Mouse (Mus musculus) T-cell, adult 2 months (primary cell): ENCODE measurements around the gene Helt.

Source experiments
- DNase-seq: peaks from one replicate; pipeline ENCODE4 v3.0.0; 2022; ENCODE audit warnings: low spot score

Helt gene

DNA sequence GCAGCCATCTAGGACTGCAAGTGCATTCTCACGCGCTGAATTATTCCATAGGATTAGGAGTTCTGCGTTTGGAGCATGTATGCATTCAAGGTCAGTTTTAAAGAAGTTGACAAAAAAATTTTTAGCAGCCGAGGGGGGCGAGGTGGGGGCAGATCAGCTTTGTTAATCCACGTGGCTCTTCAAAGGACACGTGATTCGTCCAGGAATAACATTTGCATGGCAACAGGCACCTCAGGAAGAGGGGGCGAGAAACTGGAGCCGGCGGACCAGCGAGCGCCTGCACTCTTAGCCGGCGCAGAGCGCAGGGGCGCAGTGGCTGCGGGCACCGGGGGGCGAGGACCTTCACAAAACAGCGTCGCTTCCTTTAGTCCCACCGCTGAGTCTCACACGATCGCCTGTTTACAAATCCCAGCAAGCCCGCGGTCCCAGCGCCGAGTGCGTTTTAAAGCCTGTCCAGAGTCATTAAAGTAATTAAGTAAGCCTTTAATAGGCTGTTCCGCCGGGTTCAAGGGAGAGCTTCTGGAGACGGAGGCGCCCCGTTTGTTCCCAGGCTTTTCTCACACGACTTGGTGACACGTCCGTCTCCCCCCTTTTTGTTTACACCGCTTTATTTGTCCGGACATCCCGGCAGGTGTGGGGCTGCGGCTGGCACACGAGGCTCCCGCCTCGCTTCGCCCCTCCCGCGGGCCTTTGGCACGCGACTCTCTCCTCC, at the start of gene Helt:
Gene Helt (minus strand): TSS at position 491 of the 712 bp plus-strand sequence.
- DNase-seq = no peak

- no peak for DNase-seq
These were observed 47.8 kb upstream of the Helt start for GRCm38 (mm10) chr8:46342272-46342671.

- DNase-seq = no peak
These were observed 46.2 kb upstream of the Helt start for GRCm38 (mm10) chr8:46340381-46341273.

DNA sequence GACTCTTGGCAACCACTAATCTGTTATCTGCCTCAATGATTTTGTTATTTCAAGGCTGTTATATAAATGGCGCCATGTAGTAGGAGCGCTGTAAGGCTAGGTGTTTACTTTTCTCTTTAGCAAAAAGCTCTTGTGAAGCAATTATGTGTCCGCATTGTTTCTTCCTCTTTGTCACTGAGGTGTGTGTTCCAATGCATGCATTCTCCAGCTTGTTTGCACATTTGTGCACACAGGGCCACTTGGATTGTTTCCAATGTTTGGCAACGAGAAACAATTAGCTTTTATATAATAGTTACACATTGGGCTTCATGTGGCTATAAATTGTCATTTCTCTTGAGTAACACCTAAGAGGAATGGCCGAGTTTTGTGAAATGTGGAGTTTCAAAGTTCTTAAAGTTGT, 44.8 kb upstream of the Helt start:
- DNase-seq = no peak

DNA sequence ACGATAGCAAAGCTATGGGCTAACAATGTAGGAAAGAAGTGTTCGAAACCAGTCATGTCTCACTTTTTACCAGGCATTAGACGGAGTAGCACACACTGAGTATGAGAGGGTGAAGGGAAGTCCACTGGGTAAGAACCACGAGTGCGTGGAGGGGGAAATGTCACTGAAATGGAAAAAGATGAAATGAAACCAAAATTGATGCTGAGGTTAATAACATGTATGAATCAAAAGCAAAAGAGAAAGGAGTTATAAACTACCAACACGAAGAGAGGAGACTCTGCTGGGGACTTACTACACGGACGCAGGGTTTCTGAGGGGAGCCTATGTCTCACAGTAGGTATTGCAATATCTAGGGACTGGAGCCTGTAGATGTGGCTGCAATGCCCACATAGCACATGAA, 41.9 kb upstream of the Helt start:
- no peak for DNase-seq

DNA sequence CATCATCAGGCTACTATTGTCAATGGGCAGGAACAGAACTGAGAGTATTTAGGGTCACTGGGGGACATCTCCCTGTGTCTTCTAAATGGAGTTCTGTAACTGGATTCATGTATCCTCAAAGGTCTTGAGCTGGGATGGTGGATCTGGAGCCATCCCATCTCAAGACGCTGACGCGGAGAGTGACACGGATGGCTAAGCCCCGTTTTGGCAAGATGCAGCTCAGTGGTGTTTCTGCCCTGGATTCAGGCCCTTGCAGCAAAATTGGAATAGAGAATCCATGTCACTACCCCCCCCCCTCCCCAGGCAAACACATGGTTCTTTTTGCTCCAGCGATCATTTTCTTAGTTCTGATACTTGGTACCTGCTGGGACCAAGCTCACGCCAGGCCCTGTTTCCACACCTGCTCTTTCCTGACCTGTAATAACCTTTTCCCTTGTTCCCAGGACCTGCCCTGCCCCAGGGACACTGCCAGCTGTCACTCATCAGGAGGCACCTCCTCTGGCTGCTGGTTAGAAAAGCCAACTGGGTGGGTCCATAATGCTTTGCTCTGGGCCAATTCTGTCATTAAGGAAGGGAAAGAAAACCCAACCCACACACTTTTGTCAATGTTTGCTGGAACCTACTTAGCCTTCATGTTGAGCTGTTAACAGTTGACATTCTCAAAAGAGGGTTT, 38.1 kb upstream of the Helt start:
- DNase-seq = no peak

GRCm38 (mm10) chr8:46331801-46332200, 37.3 kb upstream of the Helt start:
- DNase-seq = no peak

- no peak for DNase-seq
These were observed 34.9 kb upstream of the Helt start for GRCm38 (mm10) chr8:46329396-46329795.

DNA sequence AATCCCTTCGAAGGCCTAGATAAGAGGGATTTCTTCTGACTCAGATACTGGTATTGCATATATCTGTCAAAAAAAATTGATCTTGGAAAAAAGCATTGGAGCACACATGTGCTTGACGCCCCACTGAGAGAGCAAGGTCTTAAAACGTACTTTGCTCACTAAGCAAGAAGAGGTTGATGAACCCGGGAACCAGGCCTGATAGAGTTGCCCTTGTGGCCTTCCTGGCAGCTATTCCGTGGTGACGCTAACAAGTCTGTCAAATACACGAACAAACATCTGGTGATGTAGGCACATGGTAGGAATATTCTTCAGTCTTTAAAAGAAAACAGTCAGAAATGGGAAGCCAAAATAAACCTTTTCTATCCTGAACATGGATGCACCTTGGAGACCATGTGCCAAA, 32.8 kb upstream of the Helt start:
- no peak for DNase-seq

DNA sequence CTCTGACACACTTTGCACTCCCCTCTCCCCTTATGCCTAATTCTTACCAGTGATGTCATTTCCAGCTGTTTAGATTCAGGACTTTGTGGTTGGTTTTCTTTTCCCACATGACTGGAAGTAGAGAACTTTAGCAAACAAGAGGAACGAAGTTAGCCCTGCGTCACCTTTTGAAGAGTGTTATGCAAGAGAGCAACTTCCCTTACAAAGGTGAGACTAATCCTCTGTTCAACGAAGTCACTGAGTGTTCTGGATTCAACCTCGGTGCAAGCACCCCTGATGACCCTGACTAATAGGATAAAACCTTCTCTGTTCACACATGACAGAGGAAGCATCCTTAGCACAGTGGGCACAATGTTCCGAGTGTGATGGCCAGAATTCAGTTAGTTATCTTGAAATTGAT, 32.2 kb upstream of the Helt start:
- no peak for DNase-seq

GRCm38 (mm10) chr8:46324676-46325075, 30.2 kb upstream of the Helt start:
- DNase-seq = no peak

DNA sequence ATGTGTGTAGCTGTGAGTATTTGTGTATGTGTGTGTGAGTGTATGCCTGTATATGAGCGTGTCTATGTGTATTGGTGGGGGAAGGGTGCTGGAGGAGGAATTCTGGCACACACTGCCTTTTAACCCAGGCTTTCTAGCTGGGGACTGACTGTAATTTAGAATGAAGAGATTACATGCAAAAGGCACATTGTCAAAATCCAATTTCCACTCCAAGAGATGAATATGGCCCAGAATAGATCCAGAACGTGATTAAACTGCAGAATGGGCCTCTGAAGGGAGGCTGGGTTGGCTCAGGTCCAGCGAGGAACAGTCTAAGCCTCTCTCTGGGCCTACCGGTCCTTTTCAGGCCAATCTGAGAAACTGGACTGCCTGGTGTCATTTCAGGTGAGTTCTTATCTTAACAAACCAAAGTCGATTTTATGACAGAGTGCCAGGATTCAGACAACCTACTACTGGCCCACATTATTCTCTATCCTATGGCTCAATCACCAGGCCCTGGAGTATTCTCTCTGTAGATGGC, 29.3 kb upstream of the Helt start:
- no peak for DNase-seq

DNA sequence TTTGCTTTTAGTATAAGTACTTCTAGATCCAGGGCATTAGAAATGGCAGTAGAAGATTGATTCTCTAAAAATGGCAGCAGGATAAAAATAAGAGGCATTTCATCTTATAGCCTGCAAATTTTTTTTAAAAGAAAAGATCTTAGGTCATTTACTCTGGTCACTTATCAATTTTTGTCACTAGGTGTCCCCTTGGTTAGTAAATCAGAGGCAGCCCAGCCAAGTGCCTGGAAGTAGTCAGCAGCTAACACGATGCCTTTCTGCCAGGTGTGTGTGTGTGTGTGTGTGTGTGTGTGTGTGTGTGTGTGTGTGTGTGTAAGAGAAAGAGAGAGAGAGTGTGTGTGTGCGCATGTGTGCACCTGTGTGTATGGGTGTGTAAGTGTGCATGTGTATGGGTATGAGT, 28.4 kb upstream of the Helt start:
- no peak for DNase-seq

- DNase-seq = no peak
These were observed 27.9 kb upstream of the Helt start for GRCm38 (mm10) chr8:46322421-46322820.

GRCm38 (mm10) chr8:46318802-46319201, 24.3 kb upstream of the Helt start:
- no peak for DNase-seq

DNA sequence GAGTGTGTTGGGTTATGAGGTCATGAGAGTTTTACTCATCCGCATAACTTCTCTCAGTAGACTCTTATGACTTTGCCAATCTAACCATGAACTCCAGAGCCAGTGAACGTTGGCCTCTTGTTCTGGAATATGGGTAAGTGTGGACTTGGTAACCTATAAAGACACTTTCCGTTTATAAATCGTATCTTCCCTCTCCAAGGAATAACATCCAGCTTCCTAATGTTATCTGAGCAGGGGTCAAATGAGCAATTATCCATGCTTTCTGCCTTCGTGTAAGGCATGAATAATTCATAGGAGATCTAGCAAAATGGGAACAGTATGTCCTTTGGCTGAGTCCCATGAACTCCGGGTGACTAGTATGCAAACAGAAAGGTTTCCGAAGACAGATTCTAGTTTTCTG, 22.7 kb upstream of the Helt start:
- DNase-seq = no peak

GRCm38 (mm10) chr8:46313798-46314197, 19.3 kb upstream of the Helt start:
- no peak for DNase-seq

- DNase-seq = peak; percentile 41
These were observed 16.7 kb upstream of the Helt start for GRCm38 (mm10) chr8:46311159-46311558.

DNA sequence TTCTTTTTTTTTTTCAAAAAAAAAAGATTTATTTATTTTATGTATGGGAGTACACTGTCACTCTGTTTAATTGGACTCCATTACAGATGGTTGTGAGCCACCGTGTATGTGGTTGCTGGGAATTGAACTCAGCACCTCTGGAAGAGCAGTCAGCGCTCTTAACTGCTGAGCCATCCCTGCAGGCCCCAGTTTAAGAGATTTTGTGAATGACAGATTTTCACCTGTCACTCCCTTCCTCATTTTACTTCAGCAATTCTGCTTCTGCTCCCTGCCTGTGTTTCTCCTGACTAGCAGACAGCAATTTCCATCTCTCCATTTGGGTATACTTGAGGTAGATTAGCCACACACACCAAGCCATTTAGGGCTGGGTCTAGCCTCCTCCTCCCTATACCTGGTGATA, 13.7 kb upstream of the Helt start:
- no peak for DNase-seq

- no peak for DNase-seq
These were observed 11.4 kb upstream of the Helt start for GRCm38 (mm10) chr8:46305733-46306349.

DNA sequence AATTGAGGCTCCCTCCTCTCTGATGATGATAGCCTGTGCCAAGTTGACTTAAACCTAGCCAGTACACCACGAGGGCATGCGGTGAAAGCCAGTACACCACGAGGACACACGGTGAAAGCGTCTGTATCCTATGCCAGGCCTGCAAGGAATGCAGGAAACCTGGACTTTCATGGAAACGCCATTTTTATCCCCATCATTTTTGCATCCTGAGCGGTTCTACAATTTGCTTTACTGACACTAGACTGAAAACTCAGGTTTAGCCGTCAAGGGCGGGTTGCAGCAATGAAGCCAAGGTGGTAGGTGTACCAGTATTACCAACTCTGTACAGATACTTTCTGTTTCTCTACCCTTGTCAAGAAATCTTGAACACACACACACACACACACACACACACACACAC, 7.7 kb upstream of the Helt start:
- no peak for DNase-seq

- no peak for DNase-seq
These were observed 4.4 kb upstream of the Helt start for GRCm38 (mm10) chr8:46298847-46299246.
